Mouse (Mus musculus) bone marrow macrophage, adult 2 months (primary cell): ENCODE results near the gene Slc7a14. TPM values are rescaled to one million over a fixed set of nuclear protein-coding genes. Genes with fewer than 3 reads are reported as not detected.

ENCODE experiments used
- H3K27ac ChIP-seq: 2 replicates; pipeline ENCODE4 v1.5.1; 2012; ENCODE audit warnings: low read depth, low read length; ENCODE audit not compliant: insufficient read depth
- H3K4me1 ChIP-seq: 2 replicates; pipeline ENCODE4 v1.6.1; 2012; ENCODE audit warnings: low read length; ENCODE audit not compliant: control insufficient read depth, insufficient read depth
- H3K4me3 ChIP-seq: 2 replicates; pipeline ENCODE4 v1.5.1; 2012; ENCODE audit warnings: mild to moderate bottlenecking, low read length, moderate library complexity; ENCODE audit not compliant: insufficient read depth
- CTCF ChIP-seq: IDR thresholded peaks from 2 replicates; pipeline ENCODE4 v1.5.1; 2012; ENCODE audit warnings: low read depth, mild to moderate bottlenecking, low read length, moderate library complexity
- POLR2A ChIP-seq: IDR thresholded peaks from 2 replicates; pipeline ENCODE4 v1.6.1; 2012; ENCODE audit warnings: mild to moderate bottlenecking, low read depth, low read length, borderline replicate concordance
- polyA plus RNA-seq: library from polyadenylated mRNA; stranded (reverse); fragments of >200 nt; gene quantifications from 2 replicates; pipeline ENCODE4 v1.2.4, GENCODE M21; 2012; ENCODE audit not compliant: missing spikeins, insufficient read depth, insufficient read length

Gene Slc7a14
- not detected in 2 replicates for polyA plus RNA-seq

GRCm38 (mm10) chr3:31309934-31310787 is at the start of gene Slc7a14:
Gene Slc7a14 (minus strand): TSS chr3:31310378.
- Histone ChIP-seq H3K27ac (no peak within 1 kb of the TSS), H3K4me1 (no peaks in the 10 kb centered on the region), H3K4me3 (no peak within 1 kb of the TSS)
- no peak for TF ChIP-seq POLR2A
- no peak for TF ChIP-seq CTCF

DNA sequence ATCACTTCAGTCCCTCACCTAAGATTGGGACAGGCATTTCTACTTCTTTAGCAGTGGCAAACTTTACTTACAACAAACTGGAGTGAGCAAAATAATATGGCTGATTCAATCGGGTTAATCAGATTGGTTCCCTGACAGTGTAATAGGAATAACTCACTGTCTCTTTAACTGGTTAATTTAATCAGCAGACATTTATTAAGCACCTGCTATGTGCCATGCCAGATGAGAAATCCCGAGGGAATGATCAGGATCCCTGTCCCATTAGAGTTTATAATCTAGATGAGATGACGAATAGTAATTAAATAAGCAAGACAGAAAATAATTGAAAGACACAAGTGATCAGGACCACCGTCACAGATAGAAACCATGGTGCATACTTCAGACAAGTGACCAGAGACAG is 36.4 kb upstream of the Slc7a14 start:
- Histone ChIP-seq H3K4me3 (no peak overlapping the region), H3K27ac (no peak overlapping the region), H3K4me1 (peaks cover 3% of the 10 kb centered on the region; the same call in 1 of the 2 replicates)
- TF ChIP-seq POLR2A (no peak), CTCF (no peak)

DNA sequence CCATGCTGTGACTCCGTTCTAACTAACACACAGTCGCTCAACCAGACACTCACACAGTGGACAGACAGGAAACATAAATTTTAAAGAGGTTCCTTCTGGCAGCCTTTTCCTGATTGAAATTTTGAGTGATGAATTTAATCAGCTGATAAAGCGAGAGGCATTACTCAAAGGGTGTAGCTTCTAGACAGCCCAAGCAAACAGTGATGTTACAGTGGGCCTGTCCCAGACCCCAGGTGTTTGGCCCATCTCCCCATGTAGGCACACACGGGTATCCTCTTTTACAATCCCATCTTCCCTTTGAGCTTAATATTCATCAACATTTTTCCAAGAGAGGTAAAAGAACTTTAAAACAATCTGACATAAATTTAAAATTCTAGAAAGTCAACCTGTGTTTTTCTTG is 35.6 kb upstream of the Slc7a14 start:
- Histone ChIP-seq H3K27ac (no peak overlapping the region), H3K4me3 (no peak overlapping the region), H3K4me1 (peaks cover 3% of the 10 kb centered on the region; the same call in 1 of the 2 replicates)
- TF ChIP-seq POLR2A (no peak), CTCF (no peak)

- no peak overlapping the region for H3K27ac ChIP-seq
- H3K4me3 ChIP-seq, result no peak overlapping the region
- H3K4me1 ChIP-seq, result peaks cover 9% of the 10 kb centered on the region
- TF ChIP-seq CTCF (no peak), POLR2A (no peak)
Observed at GRCm38 (mm10) chr3:31339236-31339635, 29.1 kb upstream of the Slc7a14 start.

DNA sequence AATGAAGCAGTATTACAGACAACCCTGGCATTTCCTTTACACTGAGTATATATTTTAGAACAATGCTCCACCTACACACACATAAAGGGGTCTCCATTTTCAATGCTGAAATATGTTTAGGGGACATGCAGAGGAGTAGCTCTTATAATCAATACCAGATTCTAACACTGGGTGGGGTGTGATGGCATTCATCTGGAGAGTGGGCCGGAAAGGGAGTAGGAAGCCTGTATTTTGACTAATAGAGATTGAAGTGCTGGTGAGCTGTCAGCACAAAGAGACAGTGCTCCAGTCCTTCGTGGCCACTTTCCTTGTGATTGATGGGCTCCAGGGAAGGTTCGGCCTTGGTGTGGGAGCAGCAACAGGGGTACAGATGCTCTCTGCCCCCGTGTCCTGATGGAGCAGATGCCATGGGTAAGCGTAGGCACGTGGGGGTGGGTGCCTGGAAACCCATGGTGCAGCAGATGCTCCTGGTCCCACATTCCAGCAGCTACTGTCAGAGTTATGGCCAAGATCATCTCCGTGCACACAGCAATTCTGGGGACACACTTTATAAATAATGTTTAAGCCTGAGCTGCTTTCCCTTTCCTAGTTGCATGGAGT is 18.2 kb upstream of the Slc7a14 start:
- H3K27ac ChIP-seq, result peak overlapping the region; percentile 41
- H3K4me1 ChIP-seq, result peaks cover 26% of the 10 kb centered on the region
- no peak overlapping the region for H3K4me3 ChIP-seq
- no peak for TF ChIP-seq POLR2A

- Histone ChIP-seq H3K4me3 (no peak overlapping the region), H3K4me1 (peaks cover 26% of the 10 kb centered on the region), H3K27ac (peak overlapping the region; percentile 85)
- no peak for TF ChIP-seq CTCF
Observed at GRCm38 (mm10) chr3:31327791-31328190, 17.6 kb upstream of the Slc7a14 start.

DNA sequence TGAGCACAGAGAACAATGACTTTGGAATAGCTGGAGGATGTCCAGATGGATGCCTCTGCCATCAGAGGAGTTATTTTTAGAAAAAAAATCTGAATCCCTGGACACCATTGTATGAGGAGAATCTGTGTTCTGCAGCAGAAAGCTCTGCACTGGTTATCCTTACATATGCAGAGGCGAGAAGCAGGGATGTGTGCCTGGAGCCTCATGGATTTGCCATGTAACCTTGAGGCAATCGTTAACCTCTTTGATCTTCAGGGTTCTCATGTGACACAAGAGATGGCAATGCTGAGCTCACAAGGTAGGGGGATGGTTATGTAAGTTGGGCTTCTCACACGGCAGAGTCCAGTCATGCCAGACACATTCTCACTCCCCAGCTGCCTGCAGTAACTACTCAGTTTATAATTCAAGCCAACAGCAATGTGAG is 14.1 kb upstream of the Slc7a14 start:
- no peak for TF ChIP-seq CTCF
- TF ChIP-seq POLR2A, result no peak
- H3K27ac ChIP-seq, result no peak overlapping the region
- no peak overlapping the region for H3K4me3 ChIP-seq

GRCm38 (mm10) chr3:31309371-31309933 is 726 bp downstream of the Slc7a14 start:
- no peak overlapping the region for H3K4me3 ChIP-seq
- H3K4me1 ChIP-seq, result no peaks in the 10 kb centered on the region
- no peak overlapping the region for H3K27ac ChIP-seq
- TF ChIP-seq POLR2A, result no peak
- no peak for TF ChIP-seq CTCF

More for the DNA sequence above, 14.1 kb upstream of the Slc7a14 start:
- peaks cover 32% of the 10 kb centered on the region for H3K4me1 ChIP-seq

GRCm38 (mm10) chr3:31308906-31309305 is 1.3 kb downstream of the Slc7a14 start:
- no peaks in the 10 kb centered on the region for H3K4me1 ChIP-seq
- H3K27ac ChIP-seq, result no peak overlapping the region
- no peak overlapping the region for H3K4me3 ChIP-seq
- TF ChIP-seq CTCF (no peak), POLR2A (no peak)

DNA sequence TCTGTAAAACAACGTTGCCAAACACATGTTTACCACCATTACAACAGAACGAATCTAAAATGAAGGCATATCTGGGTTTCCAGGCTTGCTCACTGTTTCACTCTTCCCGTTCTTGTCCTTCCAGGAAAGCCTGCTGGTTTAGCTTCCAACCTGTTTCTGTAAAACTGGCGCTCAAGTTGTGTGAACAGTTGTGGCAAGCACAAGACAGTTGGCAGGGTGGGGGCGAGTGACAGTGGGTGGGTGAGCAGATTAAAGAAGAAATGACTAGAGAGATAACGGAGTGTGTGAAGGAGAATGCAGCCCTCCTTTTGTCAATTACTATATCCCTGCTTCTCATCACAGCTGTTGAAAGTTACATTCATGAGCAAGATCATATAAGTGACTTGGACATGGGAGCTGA is 2.2 kb downstream of the Slc7a14 start:
- H3K27ac ChIP-seq, result no peak overlapping the region
- TF ChIP-seq CTCF, result no peak
- TF ChIP-seq POLR2A, result no peak
- no peaks in the 10 kb centered on the region for H3K4me1 ChIP-seq
- H3K4me3 ChIP-seq, result no peak overlapping the region
